Mouse (Mus musculus): ENCODE measurements at regions not wholly inside any gene's neighbourhood (a gene's known extent, or its start where the extent isn't known, plus 50 kb on each side); places are given as distances from the start of the nearest gene placed in this dataset.

GRCm38 (mm10) chr13:53707548-53707947, 234.7 kb upstream of the Msx2 start:
- no peak for DNase-seq (ENCODE audit: low spot score in 2 of 2)

DNA sequence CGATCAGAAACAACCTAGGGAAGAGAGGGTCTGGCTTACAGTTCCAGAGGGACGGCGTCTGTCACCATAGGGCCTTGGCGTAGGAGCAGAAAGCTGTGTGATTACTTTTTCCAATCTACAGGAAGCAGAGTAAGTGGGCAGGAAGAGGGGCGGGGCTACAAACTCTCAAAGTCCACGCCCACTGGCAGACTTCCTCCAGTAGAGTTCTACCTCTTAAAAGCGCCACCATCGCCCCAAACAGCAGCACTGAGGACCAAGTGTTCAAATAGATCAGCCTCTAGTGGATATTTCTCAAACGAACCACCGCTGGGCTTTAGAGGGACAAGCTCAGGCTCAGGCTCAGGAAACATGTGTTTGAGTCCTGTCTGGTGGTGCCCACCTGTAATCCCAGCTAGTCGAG, 231.2 kb upstream of the Msx2 start:
- DNase-seq (ENCODE audit: low spot score in 2 of 2) = no peak

GRCm38 (mm10) chr13:53700236-53700635, 227.4 kb upstream of the Msx2 start:
- no peak for DNase-seq (ENCODE audit: low spot score in 2 of 2)

DNA sequence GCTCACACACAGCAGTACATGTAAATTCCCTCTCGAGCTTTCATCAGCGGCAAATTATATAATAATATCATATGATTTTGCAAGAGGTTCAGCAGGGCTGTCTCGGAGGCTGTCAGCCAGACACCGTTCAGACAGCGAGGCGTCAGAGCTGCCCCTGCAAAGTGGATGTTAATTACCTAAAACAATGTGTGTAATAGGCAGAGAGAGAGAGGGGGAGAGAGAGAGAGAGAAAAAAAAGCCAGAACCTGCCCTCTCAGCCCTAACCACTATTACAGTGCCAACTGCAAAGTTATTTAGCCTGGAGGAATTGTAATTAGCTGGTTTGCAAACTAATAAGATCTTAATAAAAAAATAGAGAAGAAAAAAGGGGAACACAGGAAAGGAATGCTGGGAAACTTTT, 225.1 kb upstream of the Msx2 start:
- DNase-seq (ENCODE audit: low spot score in 2 of 2) = no peak

DNA sequence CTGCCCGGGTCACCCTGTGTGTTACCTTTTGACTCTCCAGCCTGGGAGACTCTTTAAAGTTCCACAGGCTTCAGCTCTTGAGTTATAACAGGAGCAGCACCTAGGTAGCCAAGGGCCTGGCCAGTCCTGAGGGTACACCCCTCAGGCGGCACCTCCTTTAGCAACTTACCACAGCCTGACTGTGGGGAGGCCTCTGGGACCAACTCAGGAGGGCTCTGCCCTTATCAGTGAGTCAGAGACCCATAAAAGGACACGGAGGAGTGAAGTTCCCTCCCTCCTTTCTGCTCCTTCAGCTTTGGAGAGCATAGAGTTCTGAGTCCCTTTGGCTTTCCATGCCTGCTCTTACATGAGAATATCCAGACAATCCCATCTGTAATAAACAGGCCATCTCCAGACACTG, 222.5 kb upstream of the Msx2 start:
- no peak for DNase-seq (ENCODE audit: low spot score in 2 of 2)

DNA sequence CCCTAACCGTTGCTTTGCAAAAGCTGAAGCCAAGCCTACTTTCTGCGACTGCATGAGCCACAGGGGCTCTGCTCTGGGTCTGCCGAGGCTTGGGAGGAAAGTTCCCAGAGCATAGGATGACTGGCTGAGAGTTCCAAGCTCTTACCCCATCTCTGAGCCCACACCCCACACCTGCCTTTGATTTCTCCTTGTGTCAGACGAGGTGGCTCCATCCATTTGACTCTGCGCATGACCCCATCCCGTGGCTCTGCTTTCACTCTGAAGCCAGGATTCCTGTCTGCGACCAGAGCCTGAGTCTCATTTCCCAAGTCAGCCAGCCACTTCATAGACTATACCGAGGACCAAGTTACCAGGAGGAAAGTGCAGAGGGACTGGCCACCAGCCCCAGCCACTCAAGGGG, 216.1 kb upstream of the Msx2 start:
- no peak for DNase-seq (ENCODE audit: low spot score in 2 of 2)

GRCm38 (mm10) chr13:53688489-53688888, 215.6 kb upstream of the Msx2 start:
- peak; percentile 55 to 84 for DNase-seq (ENCODE audit: low spot score in 2 of 2)

GRCm38 (mm10) chr13:53684498-53684897, 211.6 kb upstream of the Msx2 start:
- no peak for DNase-seq (ENCODE audit: low spot score in 2 of 2)

- DNase-seq (ENCODE audit: low spot score in 2 of 2) = no peak
Measured at GRCm38 (mm10) chr13:53677187-53677586, 204.3 kb upstream of the Msx2 start.

DNA sequence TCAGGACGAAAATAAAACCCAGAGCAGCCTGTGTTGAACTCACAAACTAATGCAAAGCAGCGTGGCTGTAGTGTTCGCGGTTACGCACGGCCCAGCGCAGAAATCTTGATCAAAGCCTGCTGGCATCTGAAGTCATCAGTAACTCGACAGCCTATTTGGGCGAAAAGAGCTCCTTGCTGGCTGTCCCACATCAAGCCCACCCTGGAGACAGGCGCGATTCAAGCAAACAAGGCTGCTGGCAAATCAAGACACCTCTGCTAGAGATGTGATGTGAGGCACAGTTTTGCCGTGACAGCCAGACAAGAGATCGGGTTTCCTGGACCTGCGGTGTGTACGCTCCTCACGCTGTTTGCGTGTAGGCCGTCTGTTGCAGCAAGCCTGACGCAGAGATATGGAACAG, 197.5 kb upstream of the Msx2 start:
- no peak for DNase-seq (ENCODE audit: low spot score in 2 of 2)

- no peak for DNase-seq (ENCODE audit: low spot score in 2 of 2)
Measured at GRCm38 (mm10) chr13:53667518-53667917, 194.6 kb upstream of the Msx2 start.

DNA sequence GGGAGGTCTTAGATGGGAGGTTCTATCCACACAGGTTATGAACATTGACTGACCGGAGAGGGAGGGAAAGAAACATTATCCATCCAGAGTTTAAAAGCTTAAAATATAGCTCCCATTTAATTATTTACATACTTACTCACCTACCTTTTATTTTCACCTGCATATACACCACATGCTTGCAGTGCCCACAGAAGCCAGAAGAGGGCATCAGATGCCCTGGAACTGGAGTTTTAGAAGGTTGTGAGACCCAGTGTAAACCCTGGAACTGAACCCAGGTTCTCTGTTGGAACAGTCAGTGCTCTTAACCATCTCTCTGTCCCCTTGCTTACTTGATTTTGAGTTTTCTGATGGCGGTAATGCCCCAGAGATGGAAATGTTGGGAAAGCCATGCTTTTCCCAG, 192.7 kb upstream of the Msx2 start:
- no peak for DNase-seq (ENCODE audit: low spot score in 2 of 2)

- DNase-seq (ENCODE audit: low spot score in 2 of 2) = no peak
Measured at GRCm38 (mm10) chr13:53664631-53665230, 191.9 kb upstream of the Msx2 start.

DNA sequence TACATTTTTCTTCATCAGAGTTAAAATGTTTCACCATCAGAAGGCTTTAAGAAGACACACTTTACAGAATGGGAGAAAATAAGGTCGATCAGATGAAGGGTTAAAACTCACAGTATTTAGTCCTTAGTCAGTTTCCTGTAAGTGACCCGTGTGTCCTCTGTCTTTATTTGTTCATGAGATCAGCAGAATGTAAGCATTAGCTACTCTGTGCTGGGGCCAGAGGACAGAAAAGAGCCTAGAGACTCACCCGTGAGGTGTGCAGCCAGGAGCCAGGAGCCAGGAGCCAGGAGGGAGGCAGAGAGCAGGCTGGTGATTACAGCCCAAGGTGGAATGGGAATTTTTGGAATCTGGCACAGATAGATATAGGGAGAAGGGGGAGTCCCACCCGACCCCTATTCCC, 180.0 kb upstream of the Msx2 start:
- no peak for DNase-seq (ENCODE audit: low spot score in 2 of 2)

- DNase-seq (ENCODE audit: low spot score in 2 of 2) = no peak
Measured at GRCm38 (mm10) chr13:53648353-53648752, 175.5 kb upstream of the Msx2 start.

DNA sequence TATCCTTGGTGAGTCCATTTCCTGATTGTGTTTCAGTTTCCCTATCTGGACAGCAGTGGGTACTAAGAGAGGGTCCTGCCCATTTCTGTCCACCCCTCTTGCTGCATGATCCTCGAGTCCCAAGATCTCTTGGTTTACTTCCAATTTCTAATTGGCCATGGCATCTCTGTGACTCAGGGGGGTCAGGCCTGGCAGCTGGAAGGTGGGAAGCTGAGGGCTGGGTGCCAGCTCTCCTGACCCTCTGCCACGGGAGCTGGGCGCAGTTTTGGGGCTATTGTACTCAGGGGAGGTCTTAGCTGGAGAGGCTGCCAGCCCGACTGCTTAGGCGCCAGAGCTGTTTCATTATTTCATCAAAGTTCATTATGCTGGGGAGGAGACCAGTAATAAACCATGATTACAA, 169.7 kb upstream of the Msx2 start:
- DNase-seq (ENCODE audit: low spot score in 2 of 2) = no peak

DNA sequence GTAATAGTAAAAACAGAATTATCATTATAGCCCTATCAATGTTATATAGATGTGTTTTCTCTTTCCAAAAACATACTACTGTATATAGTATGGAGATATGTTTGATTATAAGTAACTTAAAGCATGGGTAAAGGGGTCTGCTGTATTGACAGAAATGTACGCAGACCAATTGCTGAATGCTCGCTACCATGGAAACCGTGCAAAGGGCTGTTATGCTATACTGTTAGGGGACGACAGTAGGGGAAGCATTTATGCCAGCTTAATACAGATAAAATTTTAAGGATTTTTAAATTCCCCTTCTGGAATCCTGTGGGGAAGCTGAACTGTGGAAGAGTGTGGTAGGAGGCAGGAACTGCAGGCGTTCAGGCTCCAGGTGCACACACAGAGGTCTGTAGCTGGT, 166.7 kb upstream of the Msx2 start:
- DNase-seq (ENCODE audit: low spot score in 2 of 2) = no peak

DNA sequence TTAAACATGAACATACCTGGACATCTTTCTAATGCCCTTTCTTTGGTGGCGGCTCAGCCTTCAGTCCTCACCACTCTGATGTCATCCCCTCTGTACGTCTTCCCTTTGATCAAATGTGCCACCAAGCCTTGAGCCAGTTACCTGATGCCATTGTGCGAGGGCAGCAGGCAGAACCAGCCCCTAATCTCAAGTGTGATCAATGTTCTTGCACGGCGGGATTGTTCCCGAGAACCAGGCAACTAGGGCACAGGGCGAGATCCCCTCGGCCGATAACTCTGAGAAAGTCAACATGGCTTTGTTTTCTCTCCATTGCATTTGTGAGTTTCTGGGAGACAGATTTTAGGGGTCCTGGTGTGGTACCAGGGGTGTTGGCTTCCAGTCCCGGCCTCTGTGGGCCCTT, 166.2 kb upstream of the Msx2 start:
- DNase-seq (ENCODE audit: low spot score in 2 of 2) = no peak

DNA sequence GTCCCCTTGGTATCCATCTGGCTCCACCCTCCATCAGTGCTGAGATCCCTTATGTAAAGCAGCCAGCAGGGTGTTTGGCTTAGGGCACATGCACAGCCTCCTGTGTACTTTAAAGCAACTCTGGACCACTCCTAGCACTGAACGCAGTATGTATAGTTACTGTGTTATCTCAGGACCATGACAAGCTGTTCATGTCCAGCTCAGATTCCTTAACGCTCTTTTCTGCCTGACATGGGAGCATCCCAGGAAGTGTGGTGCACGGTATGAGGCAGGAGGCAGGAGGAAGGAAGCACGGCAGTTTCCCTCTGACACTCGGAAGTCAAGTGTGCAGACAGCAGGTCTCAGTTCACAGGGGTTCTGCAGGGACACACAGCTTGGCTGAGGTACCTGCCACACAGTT, 163.1 kb upstream of the Msx2 start:
- no peak for DNase-seq (ENCODE audit: low spot score in 2 of 2)

DNA sequence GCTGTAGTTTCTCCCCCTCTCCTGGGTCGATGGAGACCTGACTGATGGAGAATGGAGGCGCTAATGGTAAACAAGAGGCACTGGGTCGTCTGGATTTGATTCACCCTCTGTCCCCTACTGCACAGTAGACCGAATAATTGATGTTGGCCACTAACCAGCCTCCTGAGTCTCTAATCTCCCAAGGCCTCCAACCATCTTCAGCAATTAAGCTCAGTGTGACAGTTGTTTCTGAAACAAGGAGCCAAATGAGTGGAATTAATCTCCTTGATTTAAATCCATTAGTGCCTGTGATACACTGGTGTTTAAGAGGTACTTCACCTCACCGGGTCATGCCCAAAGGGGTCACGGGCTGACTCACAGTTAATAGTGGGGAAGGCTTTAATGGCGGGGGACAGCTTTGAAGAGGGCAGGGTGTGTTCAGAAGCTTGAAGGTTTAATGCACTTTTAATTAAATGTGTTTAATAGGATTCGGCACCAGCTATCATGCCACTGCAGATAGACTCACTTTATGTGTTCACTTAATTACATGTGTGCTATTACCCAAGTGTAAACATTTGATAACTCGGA, 161.8 kb upstream of the Msx2 start:
- no peak for DNase-seq (ENCODE audit: low spot score in 2 of 2)

DNA sequence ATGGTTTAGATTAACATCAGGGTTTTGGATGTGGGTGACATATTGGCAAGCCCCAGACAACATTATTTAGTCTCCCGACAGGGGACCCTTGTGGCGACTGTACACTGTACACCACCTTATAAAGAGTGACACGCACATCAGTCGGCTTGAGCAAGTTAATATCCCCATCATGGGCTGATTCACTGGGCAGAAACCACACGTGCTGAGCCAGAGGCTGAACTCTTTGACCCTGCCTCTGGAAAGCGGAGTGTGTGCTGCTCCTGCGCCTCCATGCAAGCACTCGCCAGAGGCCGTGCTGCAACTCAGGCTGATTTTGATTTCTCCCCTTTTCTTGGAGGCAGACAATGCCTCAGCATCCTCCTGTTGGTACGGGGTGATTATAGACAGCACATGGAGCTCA, 125.2 kb upstream of the Msx2 start:
- DNase-seq (ENCODE audit: low spot score in 2 of 2) = no peak

GRCm38 (mm10) chr13:53596871-53597800, 124.3 kb upstream of the Msx2 start:
- no peak for DNase-seq (ENCODE audit: low spot score in 2 of 2)

- DNase-seq (ENCODE audit: low spot score in 2 of 2) = no peak
Measured at GRCm38 (mm10) chr13:53592755-53593154, 119.9 kb upstream of the Msx2 start.

All from frontal cortex, postnatal 14 days (tissue).